Mouse (Mus musculus) midbrain, embryonic 11.5 days (tissue): Measurements from ENCODE around the gene Dennd2d. TPM values are rescaled to one million over a fixed set of nuclear protein-coding genes. Genes with fewer than 3 reads are reported as not detected.

ENCODE experiments used
- polyA plus RNA-seq: library from polyadenylated mRNA; unstranded; fragments of >200 nt; fragmentation: Nextera tagmentation; extraction: Ambion mirVana; gene quantifications from 2 replicates; pipeline ENCODE4 v1.2.1, GENCODE M21; 2014

The Dennd2d gene
- polyA plus RNA-seq, 1 experiment from 2014 or later, result 0.72 TPM

Other genes with a start within 250 kb of the Dennd2d start
- gene Chil6, start 76.2 kb upstream of the Dennd2d start, polyA plus RNA-seq, result not detected in 2 replicates
- gene Dram2, start 65.4 kb downstream of the Dennd2d start, polyA plus RNA-seq, result 52.2 and 55.0 TPM in 2 replicates
- gene Cept1, start 65.4 kb downstream of the Dennd2d start, polyA plus RNA-seq, result 44.9 and 49.3 TPM in 2 replicates
- gene Lrif1, start 202.6 kb downstream of the Dennd2d start, polyA plus RNA-seq, result 21.8 and 23.1 TPM in 2 replicates